Mouse (Mus musculus) hindlimb bud, embryonic 11.5 days (tissue): ENCODE data around the gene Rab24.
A peak's percentile ranks its signal among the peaks of the same experiment; 100 is the strongest.

Source experiments
- DNase-seq: peaks from one replicate; pipeline ENCODE4 v3.0.0-alpha.2; 2012; ENCODE audit warnings: low read depth, low spot score; ENCODE audit errors: extremely low spot score

The Rab24 gene

DNA sequence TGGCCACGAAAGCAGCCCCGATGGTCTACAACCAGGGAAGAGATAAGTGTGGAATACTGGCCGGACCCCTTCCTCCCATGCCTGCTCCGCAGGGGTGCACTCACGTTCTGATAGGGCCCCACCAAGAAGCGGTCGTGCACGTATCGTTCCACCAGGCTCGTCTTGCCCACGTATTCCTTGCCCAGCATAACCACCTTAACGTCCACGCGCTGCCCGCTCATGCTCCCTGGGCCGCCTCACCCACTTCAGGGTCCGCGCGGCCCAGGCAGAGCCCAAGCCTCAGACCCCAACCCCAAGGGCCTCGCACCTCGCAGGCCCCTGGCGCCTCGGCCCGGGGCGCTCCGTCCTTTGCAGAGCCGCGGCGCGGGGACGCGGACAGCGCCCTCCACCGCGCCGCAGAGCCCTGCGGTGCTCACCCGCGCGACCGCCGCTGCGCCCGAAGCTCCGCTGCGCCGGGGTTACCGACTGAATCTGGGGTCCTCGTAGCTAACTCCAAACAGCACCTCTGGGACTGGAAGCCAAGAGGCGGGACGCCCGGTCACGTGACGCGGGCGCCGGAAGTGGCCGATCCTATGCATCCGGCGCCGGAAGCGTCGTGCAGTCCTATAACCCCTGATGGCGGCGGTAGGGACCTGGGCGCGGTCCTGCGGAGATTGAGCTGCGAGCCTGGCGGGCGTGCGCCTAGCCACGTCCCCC, at the start of gene Rab24:
TSS of gene Rab24 (minus strand) at position 513 of the 696 bp plus-strand sequence.
- no peak for DNase-seq

DNA sequence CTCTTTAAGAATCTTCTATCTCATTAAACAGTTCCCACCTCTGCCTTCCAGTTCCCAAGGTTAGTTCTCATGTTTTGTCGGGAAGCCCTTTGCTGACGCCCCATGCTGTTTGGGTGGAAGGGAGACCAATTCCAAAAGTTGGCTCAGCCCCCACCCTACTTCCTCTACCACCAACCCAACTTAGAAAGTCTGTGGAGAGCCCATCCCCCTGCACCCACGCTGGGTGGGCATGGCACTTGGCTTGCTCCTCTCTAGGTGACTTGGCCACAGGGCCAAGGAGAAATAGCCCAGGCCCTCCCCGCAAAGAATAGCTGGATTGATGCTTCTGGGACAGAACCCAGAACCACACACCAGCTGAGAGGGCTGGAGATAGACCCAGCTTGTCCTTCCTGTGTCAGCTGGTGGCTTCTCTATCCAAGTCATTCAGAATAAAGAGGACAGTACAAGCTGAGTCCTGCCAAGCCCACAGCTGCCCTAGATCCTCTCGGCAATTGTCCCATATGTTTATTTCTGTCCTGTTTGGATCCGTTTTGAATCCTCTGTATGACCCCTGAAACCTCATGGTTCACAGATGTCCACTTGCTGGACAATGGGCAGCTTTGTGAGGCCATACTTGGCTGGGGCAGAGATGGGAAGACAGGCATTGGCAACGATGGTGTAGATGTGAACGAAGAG, 49.4 kb upstream of the Rab24 start:
- DNase-seq = no peak

DNA sequence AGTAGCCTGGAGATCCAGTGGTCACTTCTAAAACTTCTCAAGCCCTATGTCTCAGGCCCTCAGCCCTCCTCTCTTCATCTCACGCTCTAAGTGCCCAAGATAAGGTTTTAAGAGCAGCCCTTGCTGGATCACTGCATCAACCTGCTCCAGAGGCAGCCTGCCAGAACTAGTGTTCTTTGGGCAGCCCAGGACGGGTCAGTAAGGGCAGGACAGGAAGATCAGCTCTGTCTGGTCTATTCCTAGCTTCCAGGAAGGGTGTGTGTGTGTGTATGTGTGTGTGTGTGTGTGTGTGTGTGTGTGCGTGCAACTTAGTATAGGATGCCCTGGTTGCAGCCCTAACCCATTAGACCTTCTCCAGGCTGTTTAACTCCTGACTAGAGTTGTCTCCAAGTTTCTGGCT, 48.5 kb upstream of the Rab24 start:
- DNase-seq = no peak

DNA sequence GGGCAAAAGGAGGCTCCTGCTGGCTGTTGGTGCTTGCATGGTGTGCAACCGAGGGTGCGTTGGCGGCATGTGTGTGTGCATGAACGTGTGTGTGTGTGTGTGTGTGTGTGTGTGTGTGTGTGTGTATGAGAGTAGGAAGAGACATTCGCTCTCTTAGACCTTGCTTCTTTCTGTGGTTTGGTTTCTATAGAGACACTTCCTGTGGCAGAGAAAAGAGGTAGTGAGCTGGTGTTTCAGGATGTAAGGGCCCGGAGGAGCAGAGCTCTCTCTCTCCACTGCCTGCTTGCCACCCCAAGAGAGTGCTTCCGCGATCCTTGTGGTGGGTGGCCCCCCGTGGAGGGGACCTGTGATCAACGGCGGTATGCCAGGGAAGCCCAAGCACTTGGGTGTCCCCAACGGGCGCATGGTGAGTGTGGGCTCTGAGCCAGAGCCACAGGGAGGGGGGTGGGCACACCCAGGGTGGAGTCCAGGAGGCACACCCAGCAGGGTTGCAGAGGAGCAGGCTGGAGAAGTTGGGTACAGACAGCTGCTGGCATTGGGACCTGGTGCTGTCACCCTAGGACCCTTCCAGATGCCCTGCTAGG, 47.9 kb upstream of the Rab24 start, which contains the start of gene Rgs14:
TSS of gene Rgs14 (plus strand) at position 202 of the 584 bp plus-strand sequence.
- DNase-seq = no peak

DNA sequence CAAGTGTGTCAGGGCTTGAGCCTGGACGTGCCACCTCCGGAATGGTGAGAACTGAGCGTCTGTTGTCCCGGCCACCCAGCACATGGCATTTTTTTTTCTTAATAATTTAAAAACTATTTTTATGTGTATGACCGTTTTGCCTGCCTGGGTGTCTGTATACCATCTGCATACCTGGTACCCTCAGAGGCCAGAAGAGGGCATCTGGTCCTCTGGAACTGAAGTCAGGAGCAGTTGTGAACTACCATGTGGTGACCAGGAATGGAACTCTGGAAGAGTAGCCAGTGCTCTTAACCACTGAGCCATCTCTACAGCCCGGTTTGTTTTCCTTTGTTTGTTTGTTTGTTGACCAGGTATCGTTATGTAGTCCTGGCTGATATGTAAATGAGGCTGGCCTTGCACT, 46.7 kb upstream of the Rab24 start:
- DNase-seq = no peak

DNA sequence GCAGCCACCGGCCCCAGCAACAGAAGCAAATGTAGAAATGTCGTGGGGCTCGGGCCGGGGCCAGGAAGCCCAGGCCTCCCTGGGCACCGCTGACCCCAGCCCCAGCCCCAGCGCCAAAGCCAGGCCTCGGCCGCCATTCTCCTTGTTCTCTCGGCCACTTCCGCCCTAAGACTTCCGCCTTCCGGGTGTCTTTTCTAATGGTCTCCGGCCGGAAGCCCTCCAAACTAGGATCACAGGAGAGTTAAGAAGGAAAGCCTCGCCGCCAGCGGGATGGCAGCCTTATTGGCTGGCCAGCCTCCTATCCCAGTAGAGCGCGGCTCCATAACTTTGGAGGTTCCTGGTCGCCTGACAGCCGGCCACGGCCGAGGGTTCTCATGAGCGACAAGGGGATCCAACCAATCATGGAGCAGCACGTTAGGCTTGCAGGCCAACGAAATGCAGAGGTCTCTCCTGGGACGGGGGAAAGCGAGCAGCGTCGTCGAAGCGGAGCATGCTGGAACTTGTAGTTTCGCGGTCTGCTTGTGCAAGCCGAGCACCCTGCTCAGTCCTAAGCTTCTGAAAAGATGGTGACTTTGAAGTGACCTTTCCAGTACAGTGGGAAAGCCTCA, 40.8 kb upstream of the Rab24 start, which contains the start of gene Lman2:
TSS of gene Lman2 (minus strand) at position 331 of the 608 bp plus-strand sequence.
- peak; percentile 98 for DNase-seq

DNA sequence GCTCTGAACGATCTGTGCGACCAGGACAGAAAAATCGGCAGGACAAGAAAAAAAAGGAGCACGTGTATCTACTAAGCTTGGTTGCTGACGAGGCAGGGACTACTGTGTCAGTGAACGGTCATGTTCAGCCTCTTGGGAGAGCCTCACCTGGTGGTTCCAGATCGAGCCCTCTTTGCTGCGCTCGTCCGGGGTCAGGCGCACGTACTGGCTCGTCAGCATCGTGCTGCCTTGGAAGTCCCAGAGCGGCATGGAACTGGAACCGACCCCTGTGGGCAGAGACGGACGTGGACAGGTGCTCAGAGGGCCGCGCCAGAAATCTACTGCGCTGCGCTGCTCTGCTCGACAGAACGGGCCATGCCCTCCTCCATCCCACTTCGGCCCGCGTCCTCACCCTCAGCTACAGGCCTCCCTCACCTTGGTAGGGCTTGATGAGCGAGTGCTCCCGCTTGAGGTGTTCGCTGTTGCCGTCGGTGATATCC, 40.3 kb upstream of the Rab24 start:
- no peak for DNase-seq

DNA sequence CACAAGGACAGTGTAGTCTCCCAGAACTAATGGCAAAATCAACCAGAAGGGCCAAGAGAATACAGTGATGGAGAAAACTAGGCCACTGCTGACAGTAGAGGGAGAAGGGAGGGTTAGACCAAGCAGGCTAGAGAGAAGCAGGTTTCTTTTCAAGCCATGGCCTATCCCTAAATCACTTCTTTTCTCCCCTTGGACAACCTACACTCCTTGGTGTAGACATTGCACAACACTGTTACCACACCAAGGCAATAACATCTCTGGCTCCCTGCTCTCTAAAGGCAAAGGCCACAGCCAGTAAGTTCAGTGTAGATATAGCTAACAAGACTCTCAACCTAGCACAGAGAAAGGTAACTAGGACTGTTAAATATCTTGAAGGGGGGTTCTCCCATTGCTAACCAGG, 39.4 kb upstream of the Rab24 start:
- no peak for DNase-seq

DNA sequence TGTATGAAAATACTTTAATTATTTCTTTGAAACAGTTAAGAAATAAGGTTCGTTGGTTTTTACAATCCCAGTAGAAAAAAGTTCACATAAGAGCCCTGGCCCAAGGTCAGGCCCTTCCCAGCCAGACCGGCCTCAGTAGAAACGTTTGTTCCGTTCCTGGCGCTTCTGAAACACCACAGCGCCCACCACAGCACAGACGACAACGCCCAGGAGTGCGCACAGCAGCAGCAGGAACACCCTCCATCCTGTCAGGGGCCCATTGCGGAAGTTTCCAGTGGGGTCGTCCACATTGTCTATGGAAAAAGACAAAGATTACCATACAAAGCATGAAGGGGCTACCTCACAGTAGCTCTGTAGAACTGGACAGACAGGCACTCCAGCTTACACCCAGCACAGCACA, 25.0 kb upstream of the Rab24 start:
- no peak for DNase-seq

DNA sequence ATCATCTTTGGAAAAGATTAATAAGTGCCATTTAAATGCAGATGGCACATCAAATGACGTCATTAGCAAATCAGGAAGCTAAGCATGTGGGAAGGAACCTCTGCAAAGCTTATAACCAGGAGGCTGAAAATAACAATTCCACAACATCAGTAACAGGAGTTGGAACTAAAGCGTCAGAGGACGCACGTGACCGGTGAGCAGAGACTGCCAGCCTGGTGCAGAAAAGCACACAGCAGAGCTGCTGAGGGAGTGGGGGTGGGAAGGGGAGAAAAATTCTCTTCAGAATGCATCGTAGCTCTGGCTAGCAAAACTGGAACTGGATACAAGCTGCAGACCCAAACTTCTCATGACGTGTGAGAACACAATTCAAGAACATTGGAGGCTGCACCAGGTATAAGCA, 22.5 kb upstream of the Rab24 start:
- no peak for DNase-seq

DNA sequence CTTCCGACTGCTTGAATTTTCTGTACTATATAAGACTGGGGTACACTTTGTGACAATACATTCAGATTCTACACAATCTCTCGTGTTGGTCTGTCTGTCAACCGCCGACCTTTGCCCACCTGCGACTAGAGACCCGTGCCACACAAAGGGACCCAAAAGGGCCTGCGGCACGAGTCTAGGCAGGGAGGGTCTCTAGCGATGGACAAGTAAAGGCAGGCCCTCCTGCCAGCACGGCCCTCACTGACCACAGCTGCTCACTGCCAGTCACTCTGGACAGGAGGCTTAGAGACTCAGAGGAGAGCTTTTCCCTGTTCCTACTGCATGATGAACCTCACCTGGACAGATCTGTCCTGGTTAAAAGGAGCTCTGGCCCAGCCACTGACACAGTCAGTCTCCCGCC, 20.7 kb upstream of the Rab24 start:
- DNase-seq = no peak

DNA sequence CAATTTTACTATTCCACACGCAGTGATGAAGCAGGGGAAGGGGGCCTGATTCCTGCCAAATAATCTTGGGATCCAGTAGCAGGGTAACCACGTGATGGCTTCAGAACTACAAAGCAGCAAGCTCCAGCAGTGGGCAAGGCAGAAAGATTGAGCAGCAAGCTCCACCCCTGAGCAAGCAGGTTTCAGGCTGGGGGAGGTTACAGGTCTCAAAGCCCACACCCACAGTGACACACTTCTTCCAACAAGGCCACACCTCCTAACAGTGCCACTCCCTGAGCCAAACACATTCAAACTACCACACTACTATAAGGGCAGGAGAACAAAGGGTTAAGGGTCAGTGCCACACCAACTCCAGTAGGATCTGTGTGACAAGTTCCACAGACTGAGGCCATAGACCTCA, 17.5 kb upstream of the Rab24 start:
- no peak for DNase-seq

DNA sequence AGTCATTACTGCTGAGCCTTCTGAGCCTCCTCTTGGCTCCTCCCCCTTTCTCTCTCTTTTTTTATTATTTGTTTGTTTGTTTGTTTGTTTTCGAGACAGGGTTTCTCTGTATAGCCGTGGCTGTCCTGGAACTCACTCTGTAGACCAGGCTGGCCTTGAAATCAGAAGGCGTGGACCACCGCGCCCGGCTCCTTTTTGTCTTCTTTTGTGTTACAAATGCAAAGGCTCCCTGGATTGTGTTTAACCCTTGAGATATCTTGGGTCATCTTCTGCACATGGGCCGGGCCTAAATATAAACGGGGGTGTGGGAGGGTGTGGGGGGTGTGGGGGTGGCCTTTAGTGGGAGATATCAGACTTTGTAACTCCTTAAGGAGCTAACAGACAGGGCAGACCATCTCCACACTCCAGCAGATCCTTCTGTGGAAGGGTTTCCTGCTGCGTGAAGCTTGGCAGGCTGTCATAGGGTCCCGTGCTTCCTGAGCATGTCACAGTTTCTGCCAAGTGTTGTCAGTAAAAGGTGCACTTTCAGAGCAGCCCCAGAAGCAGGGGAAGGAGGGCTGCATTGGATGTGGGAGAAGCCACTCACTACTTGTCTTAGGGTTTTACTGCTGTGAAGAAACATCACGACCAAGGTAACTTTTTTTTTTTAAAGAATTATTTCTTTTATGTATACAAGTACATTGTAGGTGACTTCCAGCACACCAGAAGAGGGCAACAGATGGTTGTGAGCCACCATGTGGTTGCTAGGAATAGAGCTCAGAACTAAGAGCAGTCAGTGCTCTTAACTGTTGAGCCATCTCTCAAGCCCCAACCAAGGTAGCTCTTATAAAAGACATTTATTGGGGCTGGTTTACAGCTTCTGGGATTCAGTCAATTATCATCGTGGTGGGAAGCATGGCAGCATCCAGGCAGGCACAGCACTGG, 16.6 kb upstream of the Rab24 start:
- no peak for DNase-seq

DNA sequence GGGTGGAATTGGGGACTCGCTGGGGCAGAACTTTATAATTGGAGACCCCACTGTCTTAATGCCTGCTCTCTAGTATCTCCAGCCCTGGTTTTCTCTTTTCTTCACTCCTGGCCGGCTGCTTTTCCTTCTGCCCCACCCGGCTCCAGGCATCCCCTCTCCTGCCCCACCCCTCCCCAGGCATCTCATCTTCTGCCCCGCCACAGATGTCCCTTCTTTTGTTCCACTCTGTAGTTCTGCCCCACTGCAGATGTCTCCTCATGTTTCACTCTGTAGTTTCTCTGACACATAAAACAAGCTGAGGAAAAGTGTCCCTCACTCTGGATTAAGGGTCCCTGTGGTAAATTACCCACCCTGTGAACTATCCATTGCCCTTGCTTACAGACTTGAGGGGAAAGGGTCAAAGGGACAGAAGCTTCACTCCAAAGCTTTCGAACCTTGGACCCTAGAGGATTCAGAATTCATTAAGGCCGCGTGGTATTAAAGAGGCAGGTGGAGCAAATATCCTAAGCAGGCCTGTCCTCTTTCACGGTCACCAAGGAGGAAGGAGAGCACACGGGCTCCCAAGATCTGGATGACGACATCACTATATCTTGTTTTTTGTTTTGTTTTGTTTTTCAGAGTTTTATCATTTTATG, 15.7 kb upstream of the Rab24 start:
- DNase-seq = no peak

DNA sequence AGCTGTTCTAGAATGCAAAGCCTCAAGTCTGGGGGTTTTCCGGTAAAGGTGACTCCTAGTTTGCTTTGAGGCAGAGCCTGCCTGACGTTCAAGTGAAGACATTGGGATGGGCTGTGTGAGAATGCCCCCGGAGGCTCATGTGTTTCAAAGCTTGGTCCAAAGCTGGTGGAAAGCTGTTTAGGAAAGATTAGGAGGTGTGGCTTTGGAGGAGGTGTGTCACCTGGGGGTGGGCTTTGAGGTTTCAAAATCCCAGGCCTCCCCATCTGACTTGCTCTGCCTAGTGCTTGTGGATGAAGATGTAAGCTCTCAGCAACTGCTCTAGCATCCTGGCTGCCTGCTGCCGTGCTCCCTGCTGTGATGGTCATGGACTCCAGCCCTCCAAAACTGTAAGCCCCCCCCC, 14.0 kb upstream of the Rab24 start:
- no peak for DNase-seq

DNA sequence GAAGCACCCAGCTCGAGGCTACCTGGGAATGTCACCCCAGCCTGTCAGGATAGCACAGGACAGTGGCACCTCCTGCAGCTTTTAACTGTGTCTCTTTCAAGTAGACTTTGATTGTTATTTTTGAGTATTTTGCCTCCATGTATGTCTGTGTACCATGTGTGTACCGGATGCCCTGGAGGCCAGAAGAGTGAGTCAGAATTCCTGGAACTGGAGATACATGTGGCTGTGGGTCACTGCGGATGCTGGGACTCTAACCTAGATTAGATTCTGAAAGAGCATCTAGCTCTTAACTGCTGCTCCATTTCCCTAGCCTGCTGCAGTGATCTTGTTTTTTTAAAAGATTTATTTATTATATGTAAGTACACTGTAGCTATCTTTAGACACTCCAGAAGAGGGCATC, 10.6 kb upstream of the Rab24 start:
- DNase-seq = no peak

DNA sequence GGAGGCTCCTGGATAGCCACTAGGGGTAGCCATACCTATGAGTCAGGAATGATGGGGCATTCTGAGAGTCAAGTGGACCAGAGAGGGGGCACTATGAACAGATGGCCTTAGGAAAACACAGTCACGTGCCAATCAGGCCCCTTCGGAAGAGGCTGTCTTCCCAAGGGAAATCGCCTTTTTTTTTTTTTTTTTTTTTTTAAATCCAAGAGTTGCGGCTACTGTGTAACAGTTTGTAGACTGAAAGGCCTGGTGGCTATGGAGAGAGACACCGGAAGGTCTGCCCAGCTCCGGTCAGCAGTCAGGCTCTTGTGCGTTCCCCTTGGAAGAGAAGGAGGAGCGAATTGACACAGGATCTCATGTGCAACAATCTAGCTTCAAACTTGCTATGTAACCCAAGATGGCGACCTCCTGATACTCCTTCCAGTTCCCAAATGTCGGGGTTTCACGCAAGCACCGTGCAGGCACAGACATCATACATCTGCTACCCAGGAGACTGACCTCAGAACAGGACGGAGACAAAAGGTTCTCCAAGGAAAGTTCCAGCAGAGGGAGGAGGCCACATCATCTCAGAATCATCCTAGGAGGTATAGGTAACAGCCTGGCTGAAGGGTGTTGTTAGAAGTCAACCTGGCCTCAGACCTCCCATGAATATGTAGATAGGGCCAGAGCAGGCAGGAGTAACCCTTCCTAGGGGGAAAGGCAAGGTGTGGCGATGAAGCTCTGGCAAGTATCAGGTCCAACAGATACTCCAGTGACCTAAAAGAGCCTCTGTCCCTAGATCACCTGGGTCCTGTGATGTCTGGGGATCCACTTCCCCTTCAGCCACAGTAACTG, 9.0 kb upstream of the Rab24 start:
- DNase-seq = no peak

DNA sequence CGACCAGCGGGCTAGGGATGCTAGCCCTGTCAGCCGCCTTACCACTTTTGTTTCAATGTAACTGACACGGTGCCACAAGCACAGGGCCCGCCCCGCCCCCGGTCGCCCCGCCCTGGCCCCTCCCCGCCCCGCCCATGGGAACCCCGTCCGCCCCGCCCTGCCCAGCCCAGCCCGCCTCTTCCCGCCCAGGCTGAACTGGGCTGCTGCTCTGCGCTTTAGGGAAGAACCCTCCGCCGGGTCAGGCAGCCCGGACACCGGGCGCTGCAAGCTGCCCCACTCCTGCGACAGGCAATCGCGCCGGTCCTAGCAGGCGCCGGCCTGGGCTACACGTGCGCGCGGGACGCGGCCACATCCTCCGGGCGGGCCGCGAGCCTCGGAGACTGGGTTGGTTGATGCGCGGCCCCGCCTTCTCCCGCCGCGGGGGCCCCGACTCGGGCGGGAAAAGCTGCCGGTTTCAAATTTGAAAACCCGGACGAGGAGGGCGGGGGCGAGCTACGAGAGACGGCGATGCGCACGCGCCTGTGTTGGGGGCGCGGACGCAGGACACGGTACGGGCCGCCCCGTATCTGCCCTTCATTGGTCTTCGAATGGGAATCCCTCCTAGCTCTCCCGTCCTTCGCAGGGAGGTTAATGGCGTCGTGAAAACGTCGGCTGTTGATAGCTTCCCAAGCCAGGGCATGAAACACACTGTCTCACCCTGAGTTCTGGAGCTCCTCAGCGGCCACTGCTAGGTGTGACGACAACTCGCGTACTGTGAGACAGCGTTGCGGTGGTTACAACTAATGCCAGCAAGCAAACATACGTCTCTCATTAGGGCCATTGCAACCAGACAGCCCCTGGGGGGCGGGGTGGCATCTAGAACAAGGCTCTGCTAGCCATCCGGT, 8.2 kb upstream of the Rab24 start, which contains the start of gene Mxd3:
TSS of gene Mxd3 (minus strand) at position 141 of the 884 bp plus-strand sequence.
- DNase-seq = peak; percentile 83
